8 mouse cellular contexts compared by ENCODE assay signal in the genomic region with DNA sequence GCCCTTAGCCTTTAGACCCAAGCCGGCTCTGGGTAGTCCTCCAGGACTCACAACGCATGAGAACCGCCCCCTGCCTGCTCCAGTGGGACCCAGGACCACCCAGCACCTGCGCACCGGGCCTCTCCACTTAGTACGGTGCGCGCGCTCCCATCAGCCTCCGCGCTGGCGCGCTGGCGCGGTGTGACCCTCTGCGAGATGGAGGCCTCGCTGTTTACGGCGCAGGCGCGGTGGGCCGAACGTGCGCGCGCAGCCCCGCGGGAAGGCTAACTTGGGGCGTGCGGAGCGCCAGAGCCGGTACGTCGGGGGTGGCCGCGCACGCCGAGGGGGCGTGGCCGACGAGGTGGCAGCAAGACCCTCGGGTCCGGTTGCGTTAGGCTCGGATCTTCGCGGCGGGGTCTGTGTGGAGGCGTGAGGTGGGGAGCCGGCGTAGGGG. TPM values are rescaled to one million over a fixed set of nuclear protein-coding genes. Genes with fewer than 3 reads are reported as not detected.
DNase-seq lines count a peak whose midpoint lies in the region; ATAC-seq and TF ChIP-seq lines count a peak whose summit lies in the region.

A gene (plus strand): TSS at position 156 of the 433 bp plus-strand sequence.
A gene (plus strand): TSS at position 344 of the 433 bp plus-strand sequence.

- no peaks in the 10 kb centered on the region for H3K9me3 ChIP-seq in E14TG2a.4 (ENCODE audit: low read length)
- H3K9me3 ChIP-seq in forebrain, embryonic 13.5 days (replicated peaks): no peaks in the 10 kb centered on the region
- H3K9me3 ChIP-seq in liver, postnatal 0 days (ENCODE audit: low read length): no peaks in the 10 kb centered on the region
- H3K9me3 ChIP-seq in neural tube, embryonic 14.5 days (ENCODE audit: control insufficient read depth, low read length): no peaks in the 10 kb centered on the region

- no peaks in the 10 kb centered on the region for H3K27me3 ChIP-seq in E14TG2a.4 (ENCODE audit: insufficient read depth, low read length)
- no peaks in the 10 kb centered on the region for H3K27me3 ChIP-seq in forebrain, embryonic 13.5 days
- H3K27me3 ChIP-seq in liver, postnatal 0 days (ENCODE audit: insufficient read depth, low read length): no peaks in the 10 kb centered on the region
- no peaks in the 10 kb centered on the region for H3K27me3 ChIP-seq in neural tube, embryonic 14.5 days (ENCODE audit: control insufficient read depth, insufficient read depth, low read length)

- H3K4me3 ChIP-seq in E14TG2a.4 (replicated peaks; ENCODE audit: low read length): peak within 1 kb of the TSS; percentile 96
- H3K4me3 ChIP-seq in forebrain, embryonic 13.5 days: peak within 1 kb of the TSS; percentile 73
- peak within 1 kb of the TSS; percentile 67 for H3K4me3 ChIP-seq in liver, postnatal 0 days (ENCODE audit: low read depth, low read length)
- H3K4me3 ChIP-seq in neural tube, embryonic 14.5 days (ENCODE audit: low read depth, low read length): peak within 1 kb of the TSS; percentile 63

- H3K36me3 ChIP-seq in E14TG2a.4 (ENCODE audit: insufficient read depth, low read length): peaks cover 37% of the 10 kb centered on the region
- H3K36me3 ChIP-seq in forebrain, embryonic 13.5 days (ENCODE audit: poor library complexity, severe bottlenecking): peaks cover 17% of the 10 kb centered on the region
- H3K36me3 ChIP-seq in liver, postnatal 0 days (replicated peaks; ENCODE audit: insufficient read depth, low read length): no peaks in the 10 kb centered on the region; the same call in 1 of the 2 replicates
- H3K36me3 ChIP-seq in neural tube, embryonic 14.5 days (ENCODE audit: control insufficient read depth, insufficient read depth, low read length): peaks cover 5% of the 10 kb centered on the region; the same call in 1 of the 2 replicates

- H3K27ac ChIP-seq in forebrain, embryonic 13.5 days: peak within 1 kb of the TSS; percentile 94
- peak within 1 kb of the TSS; percentile 90 for H3K27ac ChIP-seq in liver, postnatal 0 days (ENCODE audit: low read depth)
- H3K27ac ChIP-seq in neural tube, embryonic 14.5 days (ENCODE audit: low read depth, low read length): peak within 1 kb of the TSS; percentile 91

- H3K4me2 ChIP-seq in forebrain, embryonic 13.5 days: peak within 1 kb of the TSS; percentile 83
- H3K4me2 ChIP-seq in liver, postnatal 0 days (ENCODE audit: low read depth, low read length): peak within 1 kb of the TSS; percentile 92
- H3K4me2 ChIP-seq in neural tube, embryonic 14.5 days (ENCODE audit: low read depth, low read length): peak within 1 kb of the TSS; percentile 80

- WGBS in forebrain, embryonic 13.5 days: 0% methylated on average over 50 of the region's 51 CpGs
- 0% methylated on average over 49 of the region's 51 CpGs for WGBS in large intestine, adult 2 months
- WGBS in liver, postnatal 0 days (ENCODE audit: insufficient replicate concordance): under 1% methylated on average over 49 of the region's 51 CpGs
- WGBS in neural tube, embryonic 14.5 days: under 1% methylated on average over 51 of the region's 51 CpGs

- TF ChIP-seq CTCF in E14TG2a.4 (conservative IDR thresholded peaks at IDR 0.05; ENCODE audit: low read length): no peak
- no peak for TF ChIP-seq CTCF in liver, postnatal 0 days (IDR thresholded peaks at IDR 0.05; ENCODE audit: low read depth)

- peak; percentile 89 for DNase-seq in c-Kit-positive CD71-positive TER-119-positive erythroid progenitor cells, embryonic 14.5 days (ENCODE audit: low spot score)
- peak; percentile 96 for DNase-seq in heart, postnatal 10 days
- DNase-seq in large intestine, adult 2 months (ENCODE audit: low read depth, low spot score): peak; percentile 69
- DNase-seq in liver, postnatal 0 days: peak; percentile 96
- DNase-seq in testis, postnatal 10 days (ENCODE audit: low spot score): peak; percentile 97

- intact Hi-C loops in heart, postnatal 10 days (cut with DNase I): loop anchor here (2.0 to 5.0 kb wide), 2 partner anchors 36 to 56 kb away; no protein-coding TSS in a partner anchor

- peak within 1 kb of the TSS; percentile 85 for H3K9ac ChIP-seq in forebrain, embryonic 13.5 days
- H3K9ac ChIP-seq in liver, postnatal 0 days (replicated peaks): peak within 1 kb of the TSS; percentile 76
- H3K9ac ChIP-seq in neural tube, embryonic 14.5 days (replicated peaks; ENCODE audit: low read depth, low read length): peak within 1 kb of the TSS; percentile 86

- peaks cover 40% of the 10 kb centered on the region for H3K4me1 ChIP-seq in E14TG2a.4 (replicated peaks; ENCODE audit: low read depth, low read length)
- peaks cover 24% of the 10 kb centered on the region for H3K4me1 ChIP-seq in forebrain, embryonic 13.5 days
- peaks cover 10% of the 10 kb centered on the region for H3K4me1 ChIP-seq in liver, postnatal 0 days (ENCODE audit: insufficient read depth)
- peaks cover 16% of the 10 kb centered on the region for H3K4me1 ChIP-seq in neural tube, embryonic 14.5 days (ENCODE audit: control insufficient read depth, insufficient read depth, low read length)

- TF ChIP-seq EP300 in liver, postnatal 0 days (IDR thresholded peaks at IDR 0.05; ENCODE audit: low read depth): no peak

- ATAC-seq in forebrain, embryonic 13.5 days: peak; percentile 98
- ATAC-seq in liver, postnatal 0 days: peak; percentile 98
- peak; percentile 99 for ATAC-seq in neural tube, embryonic 14.5 days (ENCODE audit: low read depth)

RNA-seq across cellular contexts. Expression of the first gene that starts in this region (rescaled TPM):
- polyA plus RNA-seq in forebrain, embryonic 13.5 days (2015; fragmentation: Nextera tagmentation; extraction: Ambion mirVana): 14.5 and 14.8 TPM in 2 replicates
- 1 to 10 TPM; 6.4 to 6.9 TPM for total RNA-seq in heart, postnatal 10 days (2021)
- polyA plus RNA-seq in large intestine, adult 2 months (2012; rRNA removed): 9.9 and 13.1 TPM in 2 replicates
- 3.9 and 5.1 TPM in 2 replicates for polyA plus RNA-seq in liver, postnatal 0 days (2015; fragmentation: Nextera tagmentation; extraction: Ambion mirVana)
- polyA plus RNA-seq in neural tube, embryonic 14.5 days (2014; fragmentation: Nextera tagmentation; extraction: Ambion mirVana): 12.5 and 15.7 TPM in 2 replicates

RNA-seq across cellular contexts. Expression of the second gene that starts in this region (rescaled TPM):
- polyA plus RNA-seq in forebrain, embryonic 13.5 days (2015; fragmentation: Nextera tagmentation; extraction: Ambion mirVana): 3.6 TPM in 2 replicates
- 1 to 10 TPM; 4.0 to 5.6 TPM for total RNA-seq in heart, postnatal 10 days (2021)
- polyA plus RNA-seq in large intestine, adult 2 months (2012; rRNA removed): 5.0 and 7.9 TPM in 2 replicates
- 0.57 and 0.59 TPM in 2 replicates for polyA plus RNA-seq in liver, postnatal 0 days (2015; fragmentation: Nextera tagmentation; extraction: Ambion mirVana)
- 3.3 and 3.4 TPM in 2 replicates for polyA plus RNA-seq in neural tube, embryonic 14.5 days (2014; fragmentation: Nextera tagmentation; extraction: Ambion mirVana)

Comparison
In these comparisons a context has a peak if more than half of its experiments do, and no peak if none do; other contexts are left out.
1. Peak in every context shown above with its lines: DNase-seq, ATAC-seq, H3K4me3 ChIP-seq and H3K27ac ChIP-seq.